Mouse (Mus musculus) lung, postnatal 10 days (tissue): ENCODE results near the gene Stmnd1.
"Not testable (repeated sequence)": the region's sequence is repeated elsewhere in the genome, so short reads cannot be mapped to it uniquely, and the experiment has no call there.

ENCODE experiments used
- DNase-seq: peaks from one replicate; pipeline ENCODE4 v3.0.0; 2021

Gene Stmnd1

DNA sequence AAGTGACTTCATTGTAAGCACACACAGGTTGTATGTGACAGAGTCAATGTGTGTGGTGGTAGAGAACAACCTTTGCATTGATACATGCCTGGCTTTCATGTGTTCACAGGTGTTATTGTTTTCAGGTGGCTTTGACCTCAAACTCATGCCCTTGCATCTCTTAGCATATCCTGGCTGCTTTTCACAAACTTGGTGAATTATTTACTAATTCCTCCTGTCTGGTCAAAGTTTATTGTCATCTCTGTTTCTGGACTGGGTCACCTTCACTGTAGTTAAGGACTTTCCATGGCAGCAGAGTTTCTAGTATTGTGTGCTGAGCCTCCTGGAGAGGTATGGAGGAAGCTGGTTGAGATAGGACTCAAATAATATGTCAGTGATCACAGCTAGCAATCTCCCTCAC lies 20.8 kb downstream of the Stmnd1 start:
- DNase-seq: no peak

DNA sequence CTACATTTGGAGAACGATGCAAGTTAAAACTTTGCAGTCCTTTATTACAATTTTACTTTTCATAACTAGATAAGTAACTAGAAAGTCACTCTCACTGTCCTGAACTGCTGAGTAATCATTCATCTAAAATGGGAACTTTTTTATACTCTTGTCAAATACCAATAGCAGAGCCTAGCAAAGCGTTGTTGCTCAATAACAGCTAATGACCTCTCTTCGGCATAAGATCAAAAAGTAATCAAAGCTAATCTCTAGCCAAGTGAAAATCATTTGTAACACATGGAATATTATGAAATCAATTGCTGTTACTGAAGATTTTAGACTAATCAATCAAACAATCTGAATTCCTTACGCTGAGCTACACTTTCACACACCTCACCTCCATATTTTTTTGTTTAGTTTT lies 24.2 kb downstream of the Stmnd1 start:
- no peak for DNase-seq

DNA sequence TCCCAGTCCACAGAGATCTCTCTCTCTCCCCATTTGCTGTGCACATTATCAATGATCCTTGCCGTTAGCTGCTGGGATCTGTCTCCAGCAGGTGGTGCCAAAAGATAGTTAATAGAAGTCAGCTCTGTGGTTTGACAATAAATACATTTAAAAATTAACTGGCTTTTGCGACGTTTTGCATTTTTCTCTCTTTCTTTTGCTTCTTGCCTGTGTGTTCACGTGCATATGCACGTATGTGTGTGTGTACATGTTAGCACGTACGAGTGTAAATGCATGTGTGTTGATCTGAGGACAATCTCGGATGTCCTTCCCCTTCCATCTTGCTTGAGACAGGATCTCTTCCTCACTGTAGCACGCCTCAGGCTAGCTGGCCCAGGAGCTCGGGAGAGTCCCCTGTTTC lies 37.3 kb downstream of the Stmnd1 start:
- peak; percentile 74 for DNase-seq

DNA sequence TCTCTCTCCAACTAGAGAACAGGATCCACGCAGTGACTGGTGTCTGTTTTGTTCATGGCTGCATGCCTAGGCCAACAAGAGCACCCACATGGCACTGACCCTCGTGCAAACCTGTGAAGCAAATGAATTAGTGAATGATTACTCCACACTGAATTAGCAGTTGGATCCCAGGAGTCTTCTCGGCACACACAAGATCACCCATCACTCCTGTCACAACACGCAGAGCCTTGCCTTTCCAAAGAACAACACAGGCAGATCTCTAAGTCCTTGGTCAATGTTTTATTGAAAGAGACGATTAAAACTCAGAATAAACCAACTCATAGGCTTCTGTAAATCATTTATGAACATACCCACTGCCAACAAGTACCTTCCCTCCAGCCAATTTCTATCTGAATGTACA lies 39.7 kb downstream of the Stmnd1 start:
- DNase-seq: no peak

DNA sequence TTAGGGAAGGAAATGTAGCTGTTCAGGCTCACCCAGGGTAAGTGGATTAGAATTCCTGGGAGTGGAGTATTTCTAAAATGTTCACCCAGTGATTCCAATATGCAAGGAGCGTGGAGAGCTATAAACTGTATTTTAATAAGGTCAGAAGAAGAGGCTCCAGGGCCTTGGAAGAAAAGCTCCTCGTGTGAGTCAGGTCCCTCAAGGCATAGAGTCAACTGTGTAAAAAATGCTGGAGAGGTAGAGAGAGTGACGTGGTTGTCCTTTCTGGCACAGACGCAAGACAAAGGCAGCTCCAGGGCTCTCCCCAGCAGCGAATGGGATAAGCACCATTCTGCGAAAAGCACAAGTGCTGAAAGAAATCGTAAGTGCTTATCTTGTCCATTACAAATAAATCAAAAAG lies 41.6 kb downstream of the Stmnd1 start:
- DNase-seq: no peak

DNA sequence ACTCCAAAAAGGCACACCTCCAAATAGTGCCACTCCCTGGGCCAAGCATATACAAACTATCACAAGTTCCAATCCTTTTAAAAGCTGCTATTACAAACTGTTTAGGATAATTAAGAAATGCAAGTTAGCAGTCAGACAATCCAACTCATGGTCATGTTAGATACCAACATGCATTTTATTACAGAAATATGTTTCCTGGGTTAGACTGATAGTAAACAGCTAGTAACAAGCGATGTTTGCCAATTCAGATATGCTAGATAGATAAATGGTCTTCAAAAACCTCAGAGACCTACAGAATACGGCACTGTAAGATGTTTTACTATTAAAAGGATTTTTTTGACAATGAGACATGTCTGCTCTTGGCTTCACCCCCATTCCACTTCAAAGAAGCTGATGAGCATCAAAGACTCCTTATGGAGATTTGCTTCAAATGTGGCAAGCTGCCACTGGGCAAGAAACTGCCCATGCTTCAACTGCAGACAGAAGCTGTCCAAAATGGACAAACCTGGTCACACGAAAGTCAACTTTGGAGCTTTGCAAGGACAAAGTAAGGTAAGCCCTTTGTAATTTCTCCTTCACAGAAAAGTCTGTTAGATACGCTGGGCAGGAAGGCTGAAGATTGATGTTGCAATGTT lies 52.9 kb downstream of the Stmnd1 start:
- DNase-seq: no peak

DNA sequence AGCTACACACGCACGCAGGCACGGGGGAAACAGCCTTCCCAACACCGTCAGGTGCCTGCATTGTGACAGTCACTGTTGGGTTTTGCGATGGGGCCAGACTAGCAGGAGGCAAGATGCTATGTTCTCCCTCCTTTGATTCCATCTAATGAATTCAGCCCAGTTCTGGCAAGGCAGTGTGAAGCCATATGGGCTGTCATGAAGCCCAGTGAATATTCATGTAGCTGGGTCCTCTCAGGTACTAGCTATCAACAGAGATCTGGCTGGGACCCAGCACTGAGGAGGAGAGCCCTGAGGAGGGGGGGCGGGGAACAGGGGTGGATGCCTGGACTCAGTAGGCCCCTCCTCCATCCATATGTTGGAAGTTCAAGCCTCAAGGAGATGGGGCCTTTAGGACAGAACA lies 61.5 kb downstream of the Stmnd1 start:
- no peak for DNase-seq

DNA sequence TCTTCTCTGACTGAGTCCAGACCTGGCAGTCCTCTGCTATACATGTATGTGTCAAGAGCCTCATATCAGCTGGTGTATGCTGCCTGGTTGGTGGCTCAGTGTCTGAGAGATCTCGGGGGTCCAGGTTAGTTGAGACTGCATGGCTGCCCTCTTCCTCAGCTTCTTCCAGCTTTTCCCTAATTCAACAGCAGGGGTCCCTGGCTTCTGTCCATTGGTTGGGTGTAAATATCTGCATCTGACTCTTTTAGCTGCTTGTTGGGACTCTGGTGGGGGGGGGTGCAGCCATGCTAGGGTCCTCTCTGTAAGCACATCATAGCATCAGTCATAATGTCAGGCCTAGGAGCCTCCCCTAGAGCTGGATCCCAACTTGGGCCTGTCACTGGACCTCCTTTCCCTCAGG lies 62.8 kb downstream of the Stmnd1 start:
- DNase-seq: not testable (repeated sequence)

DNA sequence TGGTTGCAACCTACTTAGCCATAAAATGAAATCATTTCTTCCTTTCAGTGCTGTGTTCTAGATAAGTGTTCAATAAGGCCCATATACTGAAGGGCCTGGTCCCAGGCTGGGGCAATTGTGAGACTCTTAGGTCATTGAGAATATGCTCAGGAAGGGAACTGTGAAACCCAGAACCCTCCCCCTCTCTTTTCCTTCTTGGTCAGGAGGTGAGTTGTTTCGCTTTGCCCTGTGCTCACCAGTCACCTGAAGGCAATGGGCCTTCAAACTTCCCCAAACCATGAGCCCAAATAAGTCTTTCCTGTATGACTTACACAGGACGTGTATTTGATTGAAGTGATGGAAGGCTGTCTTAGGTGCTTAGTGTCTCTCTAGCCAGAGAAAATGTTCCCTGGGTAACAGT lies 64.3 kb downstream of the Stmnd1 start:
- no peak for DNase-seq

DNA sequence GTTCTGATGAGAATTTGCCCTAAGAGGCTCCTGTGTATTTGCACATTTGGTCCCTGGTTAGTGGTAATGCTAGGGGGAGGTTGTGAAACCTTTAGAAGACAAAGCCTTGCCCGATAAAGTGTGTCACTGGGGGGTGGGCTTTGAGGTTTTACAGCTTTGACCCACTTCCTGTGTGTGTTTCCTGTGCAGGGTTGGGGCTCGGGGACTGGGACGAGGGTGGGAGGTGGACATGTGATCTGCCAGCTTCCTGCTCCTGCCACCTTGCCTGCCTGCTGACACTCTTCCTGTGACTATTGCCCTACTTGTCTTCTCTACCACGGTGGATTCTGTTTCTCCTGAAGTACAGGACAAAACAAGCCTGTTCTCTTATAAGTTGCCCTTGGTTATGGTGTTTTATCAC lies 66.4 kb downstream of the Stmnd1 start:
- DNase-seq: peak; percentile 19

DNA sequence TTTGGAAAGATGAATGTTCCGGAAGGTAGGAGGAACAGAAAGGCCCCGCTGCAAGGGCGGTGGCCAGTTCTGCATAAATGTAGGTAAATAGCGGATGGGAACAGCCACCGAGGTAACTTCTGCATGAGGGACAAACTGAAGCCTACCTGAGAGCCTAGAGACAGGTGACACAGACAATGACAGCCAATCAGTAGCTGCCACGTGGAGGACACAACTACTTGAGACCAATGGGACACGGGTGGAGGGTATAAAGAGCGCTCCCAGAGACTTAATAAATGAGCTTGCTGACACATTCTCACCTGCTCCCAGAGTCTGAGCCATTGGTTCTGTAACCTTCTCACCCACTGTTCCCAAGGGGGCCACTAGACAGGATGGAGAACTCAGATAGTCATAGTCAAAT lies 67.1 kb downstream of the Stmnd1 start:
- DNase-seq: no peak

DNA sequence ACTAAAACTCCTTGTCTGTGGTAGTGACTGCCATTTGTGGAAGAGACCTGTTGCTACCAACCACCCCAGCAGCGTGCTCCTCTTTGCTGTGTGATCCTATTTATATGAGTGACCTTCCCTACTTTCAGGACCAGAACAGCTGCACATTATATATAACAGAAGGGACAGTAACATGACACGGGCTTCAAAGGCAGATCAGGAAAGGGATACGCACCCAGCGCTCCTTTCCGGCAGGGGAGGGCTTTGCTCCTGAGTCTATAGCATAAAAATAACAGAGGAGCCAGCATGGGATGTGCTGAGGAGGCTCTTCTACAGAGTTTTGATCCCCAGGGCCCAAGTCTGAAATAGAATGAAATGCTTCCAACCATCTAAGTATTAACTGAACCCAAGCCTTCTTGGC lies 67.9 kb downstream of the Stmnd1 start:
- DNase-seq: no peak

DNA sequence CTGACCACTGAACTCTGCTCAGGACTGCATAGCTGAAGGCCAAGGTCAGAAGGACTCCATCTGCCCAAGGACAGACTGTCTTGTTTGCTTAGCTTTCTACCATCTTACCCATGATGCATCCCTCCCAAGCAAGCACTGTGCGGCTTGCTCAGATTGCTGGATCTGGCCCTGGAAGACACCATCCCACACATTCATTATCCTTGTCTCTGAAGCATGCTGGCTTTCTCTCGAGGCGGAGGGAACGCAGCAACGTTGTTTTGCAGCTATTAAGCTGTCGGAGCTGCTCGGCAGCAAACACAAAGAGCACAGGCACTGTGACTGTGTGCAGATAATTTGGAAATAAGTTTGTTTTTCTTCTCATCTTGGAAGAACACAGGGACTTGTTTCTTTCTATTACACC lies 69.7 kb downstream of the Stmnd1 start:
- no peak for DNase-seq

DNA sequence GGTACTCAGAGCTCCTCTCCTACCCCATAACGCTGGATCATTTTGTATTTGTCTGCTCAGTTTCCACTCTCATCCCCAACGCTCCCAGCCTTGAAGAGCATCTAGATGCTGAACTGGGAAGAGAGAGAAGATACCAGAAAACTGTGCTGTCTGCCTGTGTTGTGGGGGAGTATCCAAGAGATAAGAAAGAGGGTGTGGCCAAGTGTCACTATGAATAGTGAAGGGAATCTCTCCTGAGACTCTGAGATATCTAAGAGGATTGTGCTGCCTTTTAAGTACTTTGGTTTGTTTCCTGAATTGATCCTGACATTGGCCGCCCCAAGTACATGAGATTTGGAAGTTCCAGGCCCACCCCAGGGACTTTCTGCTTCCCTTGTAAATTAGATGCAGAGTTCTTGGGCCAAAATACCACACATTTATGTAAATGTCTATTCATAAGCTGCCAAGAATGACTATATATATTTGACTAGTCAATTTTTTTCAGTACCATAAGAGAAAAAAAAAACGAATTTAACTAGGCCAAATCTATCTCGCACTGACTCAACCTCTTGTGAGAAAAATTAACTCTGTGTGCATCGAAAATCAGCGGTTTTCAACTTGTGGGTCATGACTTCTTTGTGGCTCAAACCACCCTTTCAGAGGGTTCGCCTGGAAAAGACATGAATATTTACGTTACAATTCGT lies 73.5 kb downstream of the Stmnd1 start:
- DNase-seq: no peak

DNA sequence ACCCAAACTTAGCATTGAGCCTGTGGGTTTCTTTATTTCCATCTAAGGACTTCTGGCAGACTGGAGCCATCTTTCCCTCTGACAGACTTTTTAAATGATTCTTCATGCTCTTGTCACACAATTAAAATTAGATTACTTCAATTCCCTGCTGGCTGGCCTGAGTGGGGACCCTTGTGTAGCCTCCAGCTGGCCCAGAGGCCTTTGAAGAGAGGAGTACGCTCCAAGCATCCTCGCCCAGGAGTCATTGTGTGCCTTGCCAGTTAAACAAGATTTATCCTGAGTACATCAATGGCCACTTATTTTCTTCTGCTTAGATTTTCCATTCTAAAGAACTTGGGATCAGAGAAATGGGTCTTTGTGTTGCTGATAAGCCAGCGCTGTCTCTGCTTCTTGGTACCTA lies 76.1 kb downstream of the Stmnd1 start:
- no peak for DNase-seq
